In the genomic region with DNA sequence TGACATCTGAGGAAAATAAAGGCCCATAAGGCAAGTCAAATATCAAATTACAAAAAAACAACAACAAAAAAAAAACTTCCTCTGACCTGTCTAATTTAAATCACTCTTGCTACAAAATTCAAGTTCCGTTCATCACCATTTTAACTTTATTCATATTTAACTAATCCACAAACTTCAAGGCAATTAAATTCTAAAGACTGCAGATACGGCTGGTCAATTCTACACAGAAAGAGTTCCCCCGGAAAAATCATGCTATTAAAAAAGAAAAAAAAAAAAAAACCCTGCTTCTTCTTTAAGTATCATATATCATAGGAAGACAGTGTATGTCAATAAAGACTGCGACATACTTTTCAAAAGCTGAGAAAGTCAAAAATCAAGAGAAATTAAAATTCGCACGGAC, we compare ENCODE assay signal across 8 mouse cellular contexts. TPM values are rescaled to one million over a fixed set of nuclear protein-coding genes. Genes with fewer than 3 reads are reported as not detected.
DNase-seq lines count a peak whose midpoint lies in the region; ATAC-seq and TF ChIP-seq lines count a peak whose summit lies in the region.

No protein-coding gene starts in this region.

- H3K79me2 ChIP-seq in macrophage (ENCODE audit: inconsistent target), result peaks cover 64% of the 10 kb centered on the region

- H3K4me2 ChIP-seq in heart, embryonic 13.5 days, result peak overlapping the region; percentile 80
- H3K4me2 ChIP-seq in forebrain, postnatal 0 days (ENCODE audit: low read depth), result peak overlapping the region; percentile 72

- H3K36me3 ChIP-seq in heart, embryonic 13.5 days, result peaks cover 42% of the 10 kb centered on the region
- peaks cover 43% of the 10 kb centered on the region for H3K36me3 ChIP-seq in ES-Bruce4 (ENCODE audit: control insufficient read depth, insufficient read depth, low read length, poor library complexity, severe bottlenecking)
- H3K36me3 ChIP-seq in forebrain, postnatal 0 days (ENCODE audit: insufficient read depth), result peaks cover 26% of the 10 kb centered on the region
- H3K36me3 ChIP-seq in macrophage (ENCODE audit: inconsistent target), result peaks cover 35% of the 10 kb centered on the region

- ATAC-seq in heart, embryonic 13.5 days (ENCODE audit: extremely low read depth, insufficient number of reproducible peaks, low FRiP score, low TSS enrichment), result no peak
- no peak for ATAC-seq in forebrain, postnatal 0 days

- TF ChIP-seq POLR2A in ES-Bruce4 (IDR thresholded peaks at IDR 0.05; ENCODE audit: insufficient read depth, low read length), result no peak

- intact Hi-C loops in heart, postnatal 36 days (cut with DNase I), result no loop called here

- no peak for DNase-seq in heart, postnatal 36 days
- no peak for DNase-seq in forebrain, postnatal 0 days
- DNase-seq in right cerebral cortex, postnatal 4 days, result no peak
- no peak for DNase-seq in adrenal gland, adult 2 months
- no peak for DNase-seq in left cerebral cortex, adult 9 months (ENCODE audit: low spot score in 2 of 2)

- H3K4me1 ChIP-seq in heart, embryonic 13.5 days, result peaks cover 34% of the 10 kb centered on the region
- no peaks in the 10 kb centered on the region for H3K4me1 ChIP-seq in ES-Bruce4 (ENCODE audit: control insufficient read depth, insufficient read depth, low read length)
- peaks cover 7% of the 10 kb centered on the region; the same call in 1 of the 2 replicates for H3K4me1 ChIP-seq in forebrain, postnatal 0 days (ENCODE audit: insufficient read depth)

- H3K27ac ChIP-seq in heart, embryonic 13.5 days (replicated peaks), result peak overlapping the region; percentile 97
- H3K27ac ChIP-seq in ES-Bruce4 (ENCODE audit: insufficient read depth, low read length), result no peak overlapping the region
- H3K27ac ChIP-seq in forebrain, postnatal 0 days (ENCODE audit: low read depth, low read length), result peak overlapping the region; percentile 98; the same call in 1 of the 2 replicates
- H3K27ac ChIP-seq in macrophage, result peak overlapping the region; percentile 34; the same call in 1 of the 2 replicates

- WGBS in heart, embryonic 13.5 days, result 22% methylated on average over 6 of the region's 6 CpGs
- 21% methylated on average over 6 of the region's 6 CpGs for WGBS in forebrain, postnatal 0 days
- 18% methylated on average over 5 of the region's 6 CpGs for WGBS in macrophage (ENCODE audit: missing documents)

- no peaks in the 10 kb centered on the region for H3K27me3 ChIP-seq in heart, embryonic 13.5 days (replicated peaks)
- H3K27me3 ChIP-seq in ES-Bruce4 (ENCODE audit: control insufficient read depth, insufficient read depth, low read length, poor library complexity, severe bottlenecking), result no peaks in the 10 kb centered on the region
- H3K27me3 ChIP-seq in forebrain, postnatal 0 days (ENCODE audit: insufficient read depth, low read length), result no peaks in the 10 kb centered on the region

- H3K9me3 ChIP-seq in heart, embryonic 13.5 days, result no peaks in the 10 kb centered on the region
- no peaks in the 10 kb centered on the region for H3K9me3 ChIP-seq in ES-Bruce4 (replicated peaks; ENCODE audit: control insufficient read depth, insufficient read depth, low read length, poor library complexity, severe bottlenecking)
- H3K9me3 ChIP-seq in forebrain, postnatal 0 days (ENCODE audit: low read length), result no peaks in the 10 kb centered on the region

- no peak for TF ChIP-seq EP300 in ES-Bruce4 (IDR thresholded peaks at IDR 0.05; ENCODE audit: insufficient read depth, low read depth, low read length)

- TF ChIP-seq CTCF in ES-Bruce4 (IDR thresholded peaks at IDR 0.05; ENCODE audit: low read depth, low read length), result no peak
- no peak for TF ChIP-seq CTCF in forebrain, postnatal 0 days (IDR thresholded peaks at IDR 0.05; ENCODE audit: low read depth)

- peak overlapping the region; percentile 92 for H3K9ac ChIP-seq in heart, embryonic 13.5 days
- H3K9ac ChIP-seq in ES-Bruce4 (ENCODE audit: low read depth, poor library complexity, severe bottlenecking), result peak overlapping the region; percentile 95
- peak overlapping the region; percentile 94 for H3K9ac ChIP-seq in forebrain, postnatal 0 days

- peak overlapping the region; percentile 99 for H3K4me3 ChIP-seq in heart, embryonic 13.5 days
- H3K4me3 ChIP-seq in ES-Bruce4 (ENCODE audit: low read depth, low read length), result peak overlapping the region; percentile 73
- peak overlapping the region; percentile 89 for H3K4me3 ChIP-seq in forebrain, postnatal 0 days (ENCODE audit: low read depth, low read length)
- H3K4me3 ChIP-seq in macrophage (ENCODE audit: inconsistent target), result peak overlapping the region; percentile 61

RNA-seq across cellular contexts. Expression of a gene that starts 1.0 kb away (rescaled TPM):
- 27.8 and 28.8 TPM in 2 replicates for polyA plus RNA-seq in heart, embryonic 13.5 days (2015; fragmentation: Nextera tagmentation; extraction: Ambion mirVana)
- total RNA-seq in heart, postnatal 36 days (2021), result 10 to 100 TPM; 33.0 to 33.8 TPM
- 72.0 and 77.6 TPM in 2 replicates for polyA plus RNA-seq in ES-Bruce4 (2011; ENCODE audit: insufficient read depth, insufficient read length, low read depth, missing spikeins)
- 13.9 and 15.5 TPM in 2 replicates for total RNA-seq in forebrain, postnatal 0 days (2014; rRNA removed)
- 33.9 and 39.3 TPM in 2 replicates for polyA plus RNA-seq in forebrain, postnatal 0 days (2015; fragmentation: Nextera tagmentation; extraction: Ambion mirVana)
- 10 to 100 TPM; 22.2 to 58.6 (median 33.4) TPM for total RNA-seq in macrophage (2018; cell fraction: chromatin; rRNA removed)
- total RNA-seq in macrophage (2018; cell fraction: cytosol; rRNA removed), result 10 to 100 TPM; 35.2 to 49.6 (median 40.7) TPM
- total RNA-seq in macrophage (2018; cell fraction: nucleus; rRNA removed), result 10 to 100 TPM; 39.6 to 68.1 (median 46.7) TPM
- 36.4 to 45.9 TPM (median 38.2 TPM) in 3 replicates for polyA plus RNA-seq in macrophage (2018)
- total RNA-seq in adrenal gland, adult 2 months (2021), result 10 to 100 TPM; 38.1 to 48.6 TPM
- polyA plus RNA-seq in adrenal gland, adult 2 months (2012; rRNA removed), result 1.2 TPM in 2 replicates

RNA-seq across cellular contexts. Expression of a gene that starts 17.9 kb away (rescaled TPM):
- polyA plus RNA-seq in heart, embryonic 13.5 days (2015; fragmentation: Nextera tagmentation; extraction: Ambion mirVana), result not detected in 2 replicates
- total RNA-seq in heart, postnatal 36 days (2021), result not detected
- polyA plus RNA-seq in ES-Bruce4 (2011; ENCODE audit: insufficient read depth, insufficient read length, low read depth, missing spikeins) (not detected in 2 replicates), macrophage (2018) (not detected in 3 replicates)
- total RNA-seq in forebrain, postnatal 0 days (2014; rRNA removed), result not detected in 2 replicates
- not detected in 2 replicates for polyA plus RNA-seq in forebrain, postnatal 0 days (2015; fragmentation: Nextera tagmentation; extraction: Ambion mirVana)
- not detected for total RNA-seq in macrophage (2018; cell fraction: chromatin; rRNA removed)
- not detected for total RNA-seq in macrophage (2018; cell fraction: cytosol; rRNA removed)
- total RNA-seq in macrophage (2018; cell fraction: nucleus; rRNA removed), result not detected
- total RNA-seq in adrenal gland, adult 2 months (2021), result not detected
- polyA plus RNA-seq in adrenal gland, adult 2 months (2012; rRNA removed), result not detected in 2 replicates

Comparison
In these comparisons a context has a peak if more than half of its experiments do, and no peak if none do; other contexts are left out.
1. RNA of a gene that starts 1.0 kb away (polyA plus RNA-seq): 72.0 to 77.6 TPM in ES-Bruce4, 33.9 to 39.3 TPM in forebrain, postnatal 0 days, 36.4 to 45.9 TPM in macrophage and 27.8 to 28.8 TPM in heart, embryonic 13.5 days; 1.2 TPM in adrenal gland, adult 2 months; every median in the first group is over 10 times any median in the second.
2. Peak in every context shown above with its lines, with median percentiles within 50 percentile points of each other: H3K4me3 ChIP-seq and H3K9ac ChIP-seq.